Mouse (Mus musculus) intestine, embryonic 15.5 days (tissue): ENCODE measurements around the gene Cenpm. TPM values are rescaled to one million over a fixed set of nuclear protein-coding genes. Genes with fewer than 3 reads are reported as not detected.

Experiments used
- ATAC-seq: fragments of 200-750 bp; cut with Nextera tagmentation; 2 replicates; pipeline ENCODE4 v1.8.0; 2017; ENCODE audit warnings: moderate TSS enrichment, moderate library complexity
- H3K27ac ChIP-seq: fragments of 300-500 bp; sonication (generic); 2 replicates; pipeline ENCODE4 v1.5.1; 2015; ENCODE audit warnings: mild to moderate bottlenecking, inconsistent platforms
- H3K27me3 ChIP-seq: fragments of 300-500 bp; sonication (generic); replicated peaks from 2 replicates; pipeline ENCODE4 v1.6.1; 2015; ENCODE audit warnings: inconsistent platforms
- H3K36me3 ChIP-seq: fragments of 300-500 bp; sonication (generic); 2 replicates; pipeline ENCODE4 v1.6.1; 2015; ENCODE audit warnings: inconsistent platforms
- H3K4me1 ChIP-seq: fragments of 300-500 bp; sonication (generic); replicated peaks from 2 replicates; pipeline ENCODE4 v1.6.1; 2015; ENCODE audit warnings: inconsistent platforms
- H3K4me2 ChIP-seq: fragments of 300-500 bp; sonication (generic); replicated peaks from 2 replicates; pipeline ENCODE4 v1.6.1; 2015; ENCODE audit warnings: mild to moderate bottlenecking, inconsistent platforms
- H3K4me3 ChIP-seq: fragments of 300-500 bp; sonication (generic); replicated peaks from 2 replicates; pipeline ENCODE4 v1.5.1; 2015; ENCODE audit warnings: inconsistent platforms
- H3K9ac ChIP-seq: fragments of 300-500 bp; sonication (generic); 2 replicates; pipeline ENCODE4 v1.6.1; 2015; ENCODE audit warnings: inconsistent platforms
- H3K9me3 ChIP-seq: fragments of 300-500 bp; sonication (generic); 2 replicates; pipeline ENCODE4 v1.6.1; 2016; ENCODE audit warnings: inconsistent platforms
- WGBS: fragments of 180-500 bp; shearing (Covaris S2); methylation state at CpG from one replicate; pipeline ENCODE4 v1.1.7; 2015; 5-methylcytosine and 5-hydroxymethylcytosine counted together
- polyA plus RNA-seq: library from polyadenylated mRNA; unstranded; fragments of >200 nt; fragmentation: Nextera tagmentation; extraction: Ambion mirVana; gene quantifications from 2 replicates; pipeline ENCODE4 v1.2.1, GENCODE M21; 2015

Cenpm gene
- polyA plus RNA-seq, 1 experiment from 2014 or later: 49.1 TPM

- Histone ChIP-seq H3K4me3 (no peak overlapping the region), H3K27me3 (peaks cover 85% of the 10 kb centered on the region), H3K27ac (no peak overlapping the region), H3K36me3 (0 out of 2 replicates have a peak, but pooled peaks cover 2% of the 10 kb centered on the region), H3K4me2 (no peak overlapping the region), H3K9me3 (no peaks in the 10 kb centered on the region), H3K9ac (no peak overlapping the region), H3K4me1 (peaks cover 28% of the 10 kb centered on the region)
- ATAC-seq: no peak
- 81% methylated on average over 13 of the region's 13 CpGs for WGBS
Observed at GRCm38 (mm10) chr15:82209295-82210050, 35.1 kb downstream of the Cenpm start.

GRCm38 (mm10) chr15:82208307-82208706, 36.2 kb downstream of the Cenpm start:
- H3K9me3 ChIP-seq: no peaks in the 10 kb centered on the region
- peaks cover 12% of the 10 kb centered on the region for H3K36me3 ChIP-seq
- H3K27ac ChIP-seq: no peak overlapping the region
- ATAC-seq: no peak
- no peak overlapping the region for H3K4me2 ChIP-seq
- no peak overlapping the region for H3K9ac ChIP-seq
- no peak overlapping the region for H3K4me3 ChIP-seq
- H3K27me3 ChIP-seq: peaks cover 79% of the 10 kb centered on the region
- H3K4me1 ChIP-seq: peaks cover 28% of the 10 kb centered on the region
- 85% methylated on average over 8 of the region's 8 CpGs for WGBS

GRCm38 (mm10) chr15:82207504-82208219, 36.9 kb downstream of the Cenpm start:
- Histone ChIP-seq H3K9ac (no peak overlapping the region), H3K4me2 (no peak overlapping the region), H3K9me3 (no peaks in the 10 kb centered on the region), H3K4me1 (peaks cover 26% of the 10 kb centered on the region), H3K27me3 (peaks cover 73% of the 10 kb centered on the region), H3K27ac (no peak overlapping the region), H3K4me3 (no peak overlapping the region), H3K36me3 (peaks cover 19% of the 10 kb centered on the region)
- WGBS: 25% methylated on average over 30 of the region's 30 CpGs
- ATAC-seq: no peak

GRCm38 (mm10) chr15:82207105-82207459, 37.5 kb downstream of the Cenpm start:
- 29% methylated on average over 34 of the region's 34 CpGs for WGBS
- H3K4me2 ChIP-seq: no peak overlapping the region

GRCm38 (mm10) chr15:82206365-82207104, 38.0 kb downstream of the Cenpm start:
- H3K4me2 ChIP-seq: no peak overlapping the region

More at GRCm38 (mm10) chr15:82207105-82207459, 37.5 kb downstream of the Cenpm start:
- Histone ChIP-seq H3K36me3 (peaks cover 19% of the 10 kb centered on the region), H3K27me3 (peaks cover 67% of the 10 kb centered on the region), H3K4me1 (peaks cover 20% of the 10 kb centered on the region), H3K9ac (no peak overlapping the region), H3K4me3 (no peak overlapping the region), H3K9me3 (no peaks in the 10 kb centered on the region), H3K27ac (no peak overlapping the region)
- ATAC-seq: no peak

GRCm38 (mm10) chr15:82204680-82205371, 39.7 kb downstream of the Cenpm start:
- H3K9ac ChIP-seq: no peak overlapping the region
- H3K4me1 ChIP-seq: peaks cover 12% of the 10 kb centered on the region; the same call in 1 of the 2 replicates
- 53% methylated on average over 10 of the region's 10 CpGs for WGBS
- 0 out of 2 replicates have a peak, but pooled peaks have one; percentile 27 for ATAC-seq
- no peak overlapping the region for H3K27ac ChIP-seq
- no peak overlapping the region for H3K4me2 ChIP-seq
- peaks cover 44% of the 10 kb centered on the region for H3K27me3 ChIP-seq
- H3K9me3 ChIP-seq: no peaks in the 10 kb centered on the region
- H3K4me3 ChIP-seq: no peak overlapping the region
- H3K36me3 ChIP-seq: peaks cover 38% of the 10 kb centered on the region

More at GRCm38 (mm10) chr15:82206365-82207104, 38.0 kb downstream of the Cenpm start:
- Histone ChIP-seq H3K27me3 (peaks cover 62% of the 10 kb centered on the region), H3K9me3 (no peaks in the 10 kb centered on the region), H3K4me1 (peaks cover 14% of the 10 kb centered on the region), H3K4me3 (no peak overlapping the region), H3K36me3 (peaks cover 24% of the 10 kb centered on the region), H3K27ac (no peak overlapping the region), H3K9ac (no peak overlapping the region)
- peak; percentile 74 for ATAC-seq
- WGBS: 56% methylated on average over 9 of the region's 9 CpGs

- no peak for ATAC-seq
- H3K36me3 ChIP-seq: peaks cover 49% of the 10 kb centered on the region
- no peaks in the 10 kb centered on the region for H3K9me3 ChIP-seq
- no peak overlapping the region for H3K9ac ChIP-seq
- 84% methylated on average over 20 of the region's 20 CpGs for WGBS
- H3K27me3 ChIP-seq: peaks cover 40% of the 10 kb centered on the region
- no peak overlapping the region for H3K27ac ChIP-seq
- no peak overlapping the region for H3K4me2 ChIP-seq
- H3K4me1 ChIP-seq: peaks cover 12% of the 10 kb centered on the region; the same call in 1 of the 2 replicates
- no peak overlapping the region for H3K4me3 ChIP-seq
Observed at GRCm38 (mm10) chr15:82203611-82204351, 40.8 kb downstream of the Cenpm start.

- Histone ChIP-seq H3K9me3 (no peaks in the 10 kb centered on the region), H3K4me2 (no peak overlapping the region), H3K4me1 (peaks cover 12% of the 10 kb centered on the region; the same call in 1 of the 2 replicates), H3K9ac (no peak overlapping the region), H3K36me3 (peaks cover 55% of the 10 kb centered on the region), H3K27me3 (peaks cover 33% of the 10 kb centered on the region), H3K4me3 (no peak overlapping the region), H3K27ac (no peak overlapping the region)
- 90% methylated on average over 10 of the region's 10 CpGs for WGBS
- ATAC-seq: no peak
Observed at GRCm38 (mm10) chr15:82203090-82203489, 41.5 kb downstream of the Cenpm start.

- Histone ChIP-seq H3K4me3 (no peak overlapping the region), H3K9me3 (no peaks in the 10 kb centered on the region), H3K27ac (no peak overlapping the region), H3K27me3 (peaks cover 23% of the 10 kb centered on the region), H3K9ac (no peak overlapping the region), H3K4me2 (no peak overlapping the region), H3K4me1 (0 out of 2 replicates have a peak, but pooled peaks cover 8% of the 10 kb centered on the region), H3K36me3 (peaks cover 66% of the 10 kb centered on the region)
- WGBS: 92% methylated on average over 6 of the region's 6 CpGs
- ATAC-seq: no peak
Observed at GRCm38 (mm10) chr15:82202086-82202485, 42.5 kb downstream of the Cenpm start.

- Histone ChIP-seq H3K4me3 (no peak overlapping the region), H3K4me1 (no peaks in the 10 kb centered on the region), H3K27me3 (no peaks in the 10 kb centered on the region), H3K9ac (no peak overlapping the region), H3K9me3 (no peaks in the 10 kb centered on the region), H3K27ac (no peak overlapping the region), H3K36me3 (peaks cover 87% of the 10 kb centered on the region), H3K4me2 (no peak overlapping the region)
- ATAC-seq: 0 out of 2 replicates have a peak, but pooled peaks have one; percentile 12
- WGBS: 91% methylated on average over 12 of the region's 12 CpGs
Observed at GRCm38 (mm10) chr15:82199546-82199945, 45.0 kb downstream of the Cenpm start.

- H3K36me3 ChIP-seq: peaks cover 87% of the 10 kb centered on the region
- no peaks in the 10 kb centered on the region for H3K9me3 ChIP-seq
- no peak overlapping the region for H3K27ac ChIP-seq
- H3K27me3 ChIP-seq: no peaks in the 10 kb centered on the region
- no peaks in the 10 kb centered on the region for H3K4me1 ChIP-seq
- no peak overlapping the region for H3K4me3 ChIP-seq
- no peak overlapping the region for H3K9ac ChIP-seq
- WGBS: 92% methylated on average over 7 of the region's 7 CpGs
- no peak for ATAC-seq
- H3K4me2 ChIP-seq: no peak overlapping the region
Observed at GRCm38 (mm10) chr15:82198342-82198741, 46.2 kb downstream of the Cenpm start.
